Comparison of ENCODE assay signal across 10 mouse cellular contexts in genomic region chr17:45551816-45552451, GRCm38 (mm10). TPM values are rescaled to one million over a fixed set of nuclear protein-coding genes. Genes with fewer than 3 reads are reported as not detected.
DNase-seq lines count a peak whose midpoint lies in the region; ATAC-seq and TF ChIP-seq lines count a peak whose summit lies in the region.
"Had no signal": no experiment of that assay in that cellular context is flagged by ENCODE, and none has a peak within 500 bp of the region (broad histone marks: within the 10 kb centered on the region; RNA-seq: fewer than 3 reads in every experiment).

No protein-coding gene starts in this region.

- DNase-seq in A20 (ENCODE audit: low read depth, low spot score) (peak; percentile 82), MEL-GATA-1-ER (ENCODE audit: extremely low read depth, low read depth) (peak; percentile 60)
- DNase-seq in cerebellum, postnatal 14 days = peak; percentile 91 to 95
- peak; percentile 82 to 90 for DNase-seq in frontal cortex, postnatal 36 days (ENCODE audit: low spot score in 2 of 2)
- peak; percentile 90 for DNase-seq in limb, embryonic 11.5 days (ENCODE audit: low spot score)
- DNase-seq in thymus, adult 18-20 months = peak; percentile 66 to 72

- ATAC-seq in intestine, postnatal 0 days = peak; percentile 44; the same call in 1 of the 2 replicates
- no peak for ATAC-seq in limb, embryonic 11.5 days (ENCODE audit: insufficient number of reproducible peaks, low FRiP score, low TSS enrichment, low read depth)

- no peak overlapping the region for H3K4me2 ChIP-seq in intestine, postnatal 0 days (replicated peaks; ENCODE audit: low read depth)
- no peak overlapping the region for H3K4me2 ChIP-seq in limb, embryonic 11.5 days (ENCODE audit: low read depth, severe bottlenecking)
- no peak overlapping the region for H3K4me2 ChIP-seq in myocyte (ENCODE audit: low read depth)
- H3K4me2 ChIP-seq: neural tube, embryonic 12.5 days had no signal

- no peak overlapping the region for H3K27ac ChIP-seq in intestine, postnatal 0 days (ENCODE audit: low read depth, low read length)
- no peak overlapping the region for H3K27ac ChIP-seq in limb, embryonic 11.5 days (replicated peaks; ENCODE audit: low read depth, low read length)
- H3K27ac ChIP-seq: neural tube, embryonic 12.5 days had no signal

- WGBS in intestine, postnatal 0 days = 2% methylated on average over 8 of the region's 8 CpGs
- 7% methylated on average over 8 of the region's 8 CpGs for WGBS in limb, embryonic 11.5 days

- TF ChIP-seq POLR2A in myocyte (IDR thresholded peaks at IDR 0.05; ENCODE audit: insufficient read length, low read depth) = no peak

- H3K27me3 ChIP-seq in intestine, postnatal 0 days (replicated peaks; ENCODE audit: control insufficient read depth, insufficient read depth, low read length) = peaks cover 49% of the 10 kb centered on the region
- peaks cover 18% of the 10 kb centered on the region for H3K27me3 ChIP-seq in limb, embryonic 11.5 days (ENCODE audit: control insufficient read depth, insufficient read depth, low read length)
- H3K27me3 ChIP-seq in myocyte (ENCODE audit: control insufficient read depth, insufficient read depth, insufficient read length) = peaks cover 26% of the 10 kb centered on the region

- no peaks in the 10 kb centered on the region; the same call in 1 of the 2 replicates for H3K36me3 ChIP-seq in intestine, postnatal 0 days (ENCODE audit: control insufficient read depth, insufficient read depth)
- H3K36me3 ChIP-seq in limb, embryonic 11.5 days (ENCODE audit: control insufficient read depth, insufficient read depth, low read length) = no peaks in the 10 kb centered on the region
- no peaks in the 10 kb centered on the region for H3K36me3 ChIP-seq in myocyte (ENCODE audit: control insufficient read depth, insufficient read depth)

- peak; percentile 96 for TF ChIP-seq CTCF in intestine, postnatal 0 days (IDR thresholded peaks at IDR 0.05; ENCODE audit: low read depth)

- no peaks in the 10 kb centered on the region for H3K9me3 ChIP-seq in intestine, postnatal 0 days (ENCODE audit: control insufficient read depth)
- no peaks in the 10 kb centered on the region for H3K9me3 ChIP-seq in limb, embryonic 11.5 days (ENCODE audit: control insufficient read depth, low read length)
- H3K9me3 ChIP-seq: neural tube, embryonic 12.5 days had no signal

- H3ac ChIP-seq in myocyte (ENCODE audit: control insufficient read depth, insufficient read length) = no peak overlapping the region

- no peaks in the 10 kb centered on the region for H3K79me2 ChIP-seq in myocyte (ENCODE audit: control insufficient read depth, insufficient read depth)

- H3K4me1 ChIP-seq in intestine, postnatal 0 days (replicated peaks; ENCODE audit: control insufficient read depth, insufficient read depth, low read length) = peaks cover 3% of the 10 kb centered on the region; the same call in 1 of the 2 replicates
- H3K4me1 ChIP-seq in limb, embryonic 11.5 days (ENCODE audit: control insufficient read depth, insufficient read depth, low read length) = peaks cover 6% of the 10 kb centered on the region; the same call in 1 of the 2 replicates

- no peak overlapping the region for H3K4me3 ChIP-seq in intestine, postnatal 0 days (ENCODE audit: low read depth, low read length)
- no peak overlapping the region for H3K4me3 ChIP-seq in limb, embryonic 11.5 days (ENCODE audit: low read depth, low read length)
- no peak overlapping the region for H3K4me3 ChIP-seq in myocyte
- H3K4me3 ChIP-seq: erythroblast, embryonic 14.5 days; neural tube, embryonic 12.5 days had no signal

- no peak overlapping the region for H3K9ac ChIP-seq in intestine, postnatal 0 days (ENCODE audit: low read depth, low read length)
- H3K9ac ChIP-seq in limb, embryonic 11.5 days (ENCODE audit: low read length) = no peak overlapping the region
- H3K9ac ChIP-seq: neural tube, embryonic 12.5 days had no signal

TF ChIP-seq in myocyte, 11 proteins besides CTCF, POLR2A, EP300 and RAD21:
- TF ChIP-seq CEBPB (IDR thresholded peaks at IDR 0.05; ENCODE audit: insufficient read depth, poor library complexity, severe bottlenecking) = no peak
- peak; percentile 45 to 79 (median 73) for TF ChIP-seq MYOG (IDR thresholded peaks at IDR 0.05; ENCODE audit: control insufficient read depth in 1 of 3, insufficient read depth in 1 of 3, insufficient read length in 2 of 3, low read depth in 2 of 3)
- TF ChIP-seq MYOD1 (IDR thresholded peaks at IDR 0.05; ENCODE audit: control insufficient read depth in 1 of 3, insufficient read length in 2 of 3, low read depth in 2 of 3) = peak; percentile 86 to 94 (median 92)
- TF ChIP-seq REST (IDR thresholded peaks at IDR 0.05; ENCODE audit: insufficient read depth, insufficient read length) = no peak
- no peak for TF ChIP-seq USF1 (IDR thresholded peaks at IDR 0.05; ENCODE audit: low read depth)
- peak; percentile 48 for TF ChIP-seq TCF12 (IDR thresholded peaks at IDR 0.05; ENCODE audit: insufficient read depth, poor library complexity, severe bottlenecking)
- no peak for TF ChIP-seq POLR2AphosphoS2 (IDR thresholded peaks at IDR 0.05; ENCODE audit: insufficient read length, low read depth)

RNA-seq across cellular contexts. Expression of gene Tmem151b, which starts 2.5 kb away (rescaled TPM):
- polyA plus RNA-seq in intestine, postnatal 0 days (2015; fragmentation: Nextera tagmentation; extraction: Ambion mirVana) = 0.68 TPM in 2 replicates
- 5.2 and 5.7 TPM in 2 replicates for polyA plus RNA-seq in limb, embryonic 11.5 days (2014; fragmentation: Nextera tagmentation; extraction: Ambion mirVana)
- 0.30 TPM for polyA plus RNA-seq in myocyte (2012; fragmentation: generic; extraction: Trizol)
- polyA plus RNA-seq: erythroblast, embryonic 14.5 days had no signal

RNA-seq across cellular contexts. Expression of gene Nfkbie, which starts 3.6 kb away (rescaled TPM):
- 3.8 and 4.0 TPM in 2 replicates for polyA plus RNA-seq in intestine, postnatal 0 days (2015; fragmentation: Nextera tagmentation; extraction: Ambion mirVana)
- 5.6 and 6.2 TPM in 2 replicates for polyA plus RNA-seq in limb, embryonic 11.5 days (2014; fragmentation: Nextera tagmentation; extraction: Ambion mirVana)
- polyA plus RNA-seq in myocyte (2012; fragmentation: generic; extraction: Trizol) = 7.3 TPM

RNA-seq across cellular contexts. Expression of gene Slc35b2, which starts 11.7 kb away (rescaled TPM):
- polyA plus RNA-seq in intestine, postnatal 0 days (2015; fragmentation: Nextera tagmentation; extraction: Ambion mirVana) = 77.7 and 79.5 TPM in 2 replicates
- 90.5 and 92.0 TPM in 2 replicates for polyA plus RNA-seq in limb, embryonic 11.5 days (2014; fragmentation: Nextera tagmentation; extraction: Ambion mirVana)
- 80.1 TPM for polyA plus RNA-seq in myocyte (2012; fragmentation: generic; extraction: Trizol)

RNA-seq across cellular contexts. Expression of gene Hsp90ab1, which starts 21.1 kb away (rescaled TPM):
- polyA plus RNA-seq in intestine, postnatal 0 days (2015; fragmentation: Nextera tagmentation; extraction: Ambion mirVana) = 483 and 505 TPM in 2 replicates
- 1,903 and 1,914 TPM in 2 replicates for polyA plus RNA-seq in limb, embryonic 11.5 days (2014; fragmentation: Nextera tagmentation; extraction: Ambion mirVana)
- 1,606 TPM for polyA plus RNA-seq in myocyte (2012; fragmentation: generic; extraction: Trizol)

RNA-seq across cellular contexts. Expression of gene Tcte1, which starts 28.7 kb away (rescaled TPM):
- polyA plus RNA-seq in intestine, postnatal 0 days (2015; fragmentation: Nextera tagmentation; extraction: Ambion mirVana) = not detected in 2 replicates
- 0.87 and 1.3 TPM in 2 replicates for polyA plus RNA-seq in limb, embryonic 11.5 days (2014; fragmentation: Nextera tagmentation; extraction: Ambion mirVana)
- not detected for polyA plus RNA-seq in myocyte (2012; fragmentation: generic; extraction: Trizol)
- polyA plus RNA-seq: erythroblast, embryonic 14.5 days had no signal
